ENCODE assay signal across 8 mouse cellular contexts in the genomic region with DNA sequence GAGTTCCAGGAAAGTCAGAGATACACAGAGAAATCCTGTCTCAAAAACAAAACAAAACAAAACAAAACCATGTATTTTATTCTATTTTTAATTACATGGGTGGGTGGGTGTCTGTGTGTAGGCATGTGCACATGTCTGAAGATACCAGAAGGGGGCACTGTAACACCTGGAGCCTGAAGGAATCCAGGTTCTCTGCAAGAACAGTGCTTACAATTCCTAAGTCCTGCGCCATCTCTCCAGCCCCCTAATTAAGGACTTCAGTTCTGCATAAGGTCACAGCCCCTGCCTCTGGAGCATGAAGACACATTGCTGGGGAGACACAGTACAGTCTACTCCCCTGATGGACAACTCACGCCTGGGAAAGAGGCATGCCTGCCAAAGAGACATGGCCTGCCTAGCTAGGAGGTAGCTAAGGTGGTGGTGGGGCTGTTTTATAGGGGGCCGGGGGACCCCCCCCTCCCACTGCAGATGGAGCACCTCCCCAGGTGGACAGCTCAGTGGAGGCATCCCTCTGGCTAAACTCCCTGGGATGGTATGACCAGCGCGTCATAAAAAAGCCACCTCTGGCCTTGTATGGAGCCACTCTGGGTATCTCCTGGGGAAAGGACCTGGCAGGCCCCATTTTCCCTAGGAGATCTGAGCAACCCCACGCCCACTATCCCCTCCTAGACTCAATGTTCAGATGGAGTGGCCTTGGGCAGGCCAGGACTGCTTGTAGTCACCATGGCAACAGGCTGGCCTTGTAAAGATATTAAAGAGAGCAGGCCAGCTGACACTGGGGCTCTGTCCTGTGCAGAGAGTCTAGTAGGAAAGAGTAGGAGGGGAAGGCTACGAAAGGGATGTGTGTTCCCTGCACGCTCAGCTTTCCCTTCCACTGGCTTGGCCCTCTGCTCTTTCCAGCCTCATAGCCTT. TPM values are rescaled to one million over a fixed set of nuclear protein-coding genes. Genes with fewer than 3 reads are reported as not detected.
A peak's percentile ranks its signal among the peaks of the same experiment; 100 is the strongest.
DNase-seq lines count a peak whose midpoint lies in the region; ATAC-seq and TF ChIP-seq lines count a peak whose summit lies in the region.

No protein-coding gene starts in this region.

- no peak overlapping the region for H3K27ac ChIP-seq in gastrocnemius, adult 2 months
- H3K27ac ChIP-seq in hindbrain, embryonic 11.5 days (ENCODE audit: low read depth, low read length): no peak overlapping the region
- peak overlapping the region; percentile 47 for H3K27ac ChIP-seq in limb, embryonic 15.5 days

- no peak for DNase-seq in gastrocnemius, adult 2 months
- no peak for DNase-seq in gastrocnemius, postnatal 36 days
- DNase-seq in CD4-positive helper T cell, adult 2 months (ENCODE audit: low read depth, low spot score): peak; percentile 37
- peak; percentile 64 for DNase-seq in c-Kit-negative CD71-positive TER-119-positive erythroid progenitor cells, embryonic 14.5 days (ENCODE audit: low read depth, low spot score)
- DNase-seq in hindbrain, embryonic 11.5 days (ENCODE audit: low spot score): peak; percentile 49
- DNase-seq in naive thymus-derived CD4-positive, alpha-beta T cell, adult 2 months (ENCODE audit: low read depth): peak; percentile 48
- no peak for DNase-seq in gastrocnemius, postnatal 25 days

- no peaks in the 10 kb centered on the region for H3K9me3 ChIP-seq in hindbrain, embryonic 11.5 days (ENCODE audit: control insufficient read depth, low read length)
- H3K9me3 ChIP-seq in limb, embryonic 15.5 days: no peaks in the 10 kb centered on the region

- intact Hi-C loops in gastrocnemius, adult 2 months (cut with DNase I): loop anchor here (2.0 kb wide), 1 partner anchor 77 kb away; a partner anchor contains a TSS
- intact Hi-C loops in gastrocnemius, postnatal 36 days (cut with DNase I): loop anchor here (2.0 kb wide), 1 partner anchor 89 kb away; no protein-coding TSS in a partner anchor

- H3K36me3 ChIP-seq in hindbrain, embryonic 11.5 days (ENCODE audit: control insufficient read depth, insufficient read depth, low read length): no peaks in the 10 kb centered on the region
- H3K36me3 ChIP-seq in limb, embryonic 15.5 days: 0 out of 2 replicates have a peak, but pooled peaks cover 3% of the 10 kb centered on the region

- 69% methylated on average over 8 of the region's 8 CpGs for WGBS in hindbrain, embryonic 11.5 days
- WGBS in limb, embryonic 15.5 days: 58% methylated on average over 8 of the region's 8 CpGs

- TF ChIP-seq CTCF in gastrocnemius, adult 2 months (IDR thresholded peaks at IDR 0.05): peak; percentile 67

- no peak overlapping the region for H3K4me2 ChIP-seq in hindbrain, embryonic 11.5 days (replicated peaks; ENCODE audit: low read depth, low read length)
- H3K4me2 ChIP-seq in limb, embryonic 15.5 days: no peak overlapping the region

- ATAC-seq in hindbrain, embryonic 11.5 days (ENCODE audit: low FRiP score): peak; percentile 71
- ATAC-seq in limb, embryonic 15.5 days (ENCODE audit: insufficient number of reproducible peaks, low FRiP score, low TSS enrichment, low read depth): peak; percentile 38; the same call in 1 of the 2 replicates

- H3K27me3 ChIP-seq in hindbrain, embryonic 11.5 days (ENCODE audit: control insufficient read depth, insufficient read depth, low read length): no peaks in the 10 kb centered on the region
- H3K27me3 ChIP-seq in limb, embryonic 15.5 days: no peaks in the 10 kb centered on the region

- H3K4me3 ChIP-seq in gastrocnemius, adult 2 months: no peak overlapping the region
- no peak overlapping the region for H3K4me3 ChIP-seq in hindbrain, embryonic 11.5 days (ENCODE audit: low read depth, low read length)
- no peak overlapping the region for H3K4me3 ChIP-seq in limb, embryonic 15.5 days

- no peak overlapping the region for H3K9ac ChIP-seq in hindbrain, embryonic 11.5 days (ENCODE audit: low read depth, low read length)
- no peak overlapping the region for H3K9ac ChIP-seq in limb, embryonic 15.5 days

- peaks cover 8% of the 10 kb centered on the region; the same call in 1 of the 2 replicates for H3K4me1 ChIP-seq in hindbrain, embryonic 11.5 days (replicated peaks; ENCODE audit: control insufficient read depth, insufficient read depth, low read length)
- peaks cover 56% of the 10 kb centered on the region for H3K4me1 ChIP-seq in limb, embryonic 15.5 days

RNA-seq across cellular contexts. Expression of a gene that starts 23.6 kb away (rescaled TPM):
- total RNA-seq in gastrocnemius, adult 2 months (2021): 1 to 10 TPM; 8.9 to 9.5 TPM
- 1 to 10 TPM; 5.3 to 7.5 TPM for total RNA-seq in gastrocnemius, postnatal 36 days (2021)
- 13.6 and 14.2 TPM in 2 replicates for polyA plus RNA-seq in hindbrain, embryonic 11.5 days (2014; fragmentation: Nextera tagmentation; extraction: Ambion mirVana)
- 22.2 and 22.4 TPM in 2 replicates for polyA plus RNA-seq in limb, embryonic 15.5 days (2015; fragmentation: Nextera tagmentation; extraction: Ambion mirVana)
- 1 to 10 TPM; 6.1 to 6.4 TPM for total RNA-seq in gastrocnemius, postnatal 25 days (2021)

RNA-seq across cellular contexts. Expression of a gene that starts 42.4 kb away (rescaled TPM):
- total RNA-seq in gastrocnemius, adult 2 months (2021): 10 to 100 TPM in 1 of 2 experiments, 1 to 10 TPM in 1; 5.5 to 31.2 TPM
- 1 to 10 TPM; 8.9 to 9.9 TPM for total RNA-seq in gastrocnemius, postnatal 36 days (2021)
- polyA plus RNA-seq in hindbrain, embryonic 11.5 days (2014; fragmentation: Nextera tagmentation; extraction: Ambion mirVana): 0.08 and 0.11 TPM in 2 replicates
- polyA plus RNA-seq in limb, embryonic 15.5 days (2015; fragmentation: Nextera tagmentation; extraction: Ambion mirVana): 101 and 104 TPM in 2 replicates
- total RNA-seq in gastrocnemius, postnatal 25 days (2021): 10 to 100 TPM in 1 of 2 experiments, 1 to 10 TPM in 1; 5.9 to 14.7 TPM

Comparison
In these comparisons a context has a peak if more than half of its experiments do, and no peak if none do; other contexts are left out.
1. DNase-seq: peak in CD4-positive helper T cell, adult 2 months (single experiment), c-Kit-negative CD71-positive TER-119-positive erythroid progenitor cells, embryonic 14.5 days (single experiment), hindbrain, embryonic 11.5 days (single experiment) and naive thymus-derived CD4-positive, alpha-beta T cell, adult 2 months (single experiment); none in gastrocnemius, adult 2 months (single experiment), gastrocnemius, postnatal 36 days (0 of 2) and gastrocnemius, postnatal 25 days (single experiment).